Mouse (Mus musculus) limb, embryonic 13.5 days (tissue): Measurements from ENCODE around the gene Gm20671. TPM values are rescaled to one million over a fixed set of nuclear protein-coding genes. Genes with fewer than 3 reads are reported as not detected.
A peak's percentile ranks its signal among the peaks of the same experiment; 100 is the strongest.
"Not testable (repeated sequence)": the region's sequence is repeated elsewhere in the genome, so short reads cannot be mapped to it uniquely, and the experiment has no call there.

Source experiments
- ATAC-seq: fragments of 200-750 bp; cut with Nextera tagmentation; 2 replicates; pipeline ENCODE4 v1.8.0; 2017; ENCODE audit warnings: low read depth, moderate number of reproducible peaks, moderate TSS enrichment; ENCODE audit not compliant: low FRiP score
- H3K27ac ChIP-seq: fragments of 300-500 bp; sonication (generic); 2 replicates; pipeline ENCODE4 v1.5.1; 2015; ENCODE audit warnings: inconsistent platforms, mild to moderate bottlenecking, moderate library complexity
- H3K27me3 ChIP-seq: fragments of 300-500 bp; sonication (generic); 2 replicates; pipeline ENCODE4 v1.6.1; 2015; ENCODE audit warnings: mild to moderate bottlenecking, inconsistent platforms
- H3K36me3 ChIP-seq: fragments of 300-500 bp; sonication (generic); 2 replicates; pipeline ENCODE4 v1.6.1; 2015; ENCODE audit warnings: inconsistent platforms, mild to moderate bottlenecking, moderate library complexity
- H3K4me1 ChIP-seq: fragments of 300-500 bp; sonication (generic); 2 replicates; pipeline ENCODE4 v1.6.1; 2015; ENCODE audit warnings: inconsistent platforms
- H3K4me2 ChIP-seq: fragments of 300-500 bp; sonication (generic); replicated peaks from 2 replicates; pipeline ENCODE4 v1.6.1; 2015; ENCODE audit warnings: inconsistent platforms, mild to moderate bottlenecking, moderate library complexity
- H3K4me3 ChIP-seq: fragments of 300-500 bp; sonication (generic); 2 replicates; pipeline ENCODE4 v1.5.1; 2015; ENCODE audit warnings: moderate library complexity, mild to moderate bottlenecking, inconsistent platforms
- H3K9ac ChIP-seq: fragments of 300-500 bp; sonication (generic); 2 replicates; pipeline ENCODE4 v1.6.1; 2015; ENCODE audit warnings: mild to moderate bottlenecking, inconsistent platforms
- H3K9me3 ChIP-seq: fragments of 300-500 bp; sonication (generic); 2 replicates; pipeline ENCODE4 v1.6.1; 2016; ENCODE audit warnings: inconsistent platforms
- WGBS: fragments of 180-500 bp; shearing (Covaris S2); methylation state at CpG from one replicate; pipeline ENCODE4 v1.1.7; 2015; 5-methylcytosine and 5-hydroxymethylcytosine counted together
- polyA plus RNA-seq: library from polyadenylated mRNA; unstranded; fragments of >200 nt; fragmentation: Nextera tagmentation; extraction: Ambion mirVana; gene quantifications from 2 replicates; pipeline ENCODE4 v1.2.1, GENCODE M21; 2015

The Gm20671 gene
- polyA plus RNA-seq, 1 experiment from 2014 or later: not detected

DNA sequence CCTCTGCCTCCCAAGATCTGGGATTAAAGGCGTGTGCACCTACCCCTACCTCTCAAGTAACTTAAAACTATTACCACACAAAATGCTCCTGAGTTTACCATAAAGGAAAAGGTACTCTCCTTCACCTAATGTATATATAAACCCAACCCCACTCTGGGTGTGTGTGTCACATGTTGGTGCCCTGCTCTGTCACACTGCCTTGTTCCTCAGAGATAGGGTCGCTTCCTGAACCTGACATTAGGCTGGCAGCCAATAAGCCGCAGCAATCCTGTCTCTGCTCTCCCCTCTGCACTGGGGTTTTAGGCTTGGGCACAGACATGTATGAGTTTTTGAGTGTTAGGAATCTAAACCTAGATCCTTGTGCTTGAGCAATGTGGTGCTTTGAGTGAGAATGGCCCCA, 48.7 kb downstream of the Gm20671 start:
- Histone ChIP-seq H3K9ac (no peak overlapping the region), H3K27me3 (no peaks in the 10 kb centered on the region), H3K4me2 (no peak overlapping the region), H3K4me1 (no peaks in the 10 kb centered on the region), H3K4me3 (no peak overlapping the region), H3K27ac (no peak overlapping the region), H3K36me3 (peaks cover 10% of the 10 kb centered on the region), H3K9me3 (no peaks in the 10 kb centered on the region)
- 96% methylated on average over 3 of the region's 3 CpGs for WGBS
- ATAC-seq: no peak

DNA sequence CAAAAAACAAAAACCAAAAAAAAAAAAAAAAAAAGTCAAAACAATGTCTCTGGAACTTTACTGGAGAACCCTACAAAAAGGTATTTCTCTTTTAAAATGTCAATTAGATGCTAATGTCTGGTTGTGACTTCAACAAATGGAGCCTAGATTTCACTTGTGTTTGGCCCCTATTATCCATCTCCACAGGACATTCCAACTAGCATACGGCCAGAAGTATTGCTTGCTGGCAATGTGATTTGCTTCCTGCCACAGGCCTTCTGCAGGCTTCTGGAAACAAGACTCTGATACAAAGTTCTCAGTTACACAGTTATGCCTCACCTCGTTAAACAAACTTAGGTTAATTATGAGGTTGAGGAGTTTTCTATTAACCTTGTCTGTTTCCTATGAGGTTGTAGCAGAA, 54.5 kb downstream of the Gm20671 start:
- H3K9me3 ChIP-seq: no peaks in the 10 kb centered on the region
- peaks cover 27% of the 10 kb centered on the region for H3K36me3 ChIP-seq
- H3K4me1 ChIP-seq: no peaks in the 10 kb centered on the region
- ATAC-seq: no peak
- WGBS: 76% methylated on average over 2 of the region's 2 CpGs
- H3K9ac ChIP-seq: no peak overlapping the region
- H3K27me3 ChIP-seq: no peaks in the 10 kb centered on the region
- H3K27ac ChIP-seq: no peak overlapping the region
- no peak overlapping the region for H3K4me3 ChIP-seq
- no peak overlapping the region for H3K4me2 ChIP-seq

DNA sequence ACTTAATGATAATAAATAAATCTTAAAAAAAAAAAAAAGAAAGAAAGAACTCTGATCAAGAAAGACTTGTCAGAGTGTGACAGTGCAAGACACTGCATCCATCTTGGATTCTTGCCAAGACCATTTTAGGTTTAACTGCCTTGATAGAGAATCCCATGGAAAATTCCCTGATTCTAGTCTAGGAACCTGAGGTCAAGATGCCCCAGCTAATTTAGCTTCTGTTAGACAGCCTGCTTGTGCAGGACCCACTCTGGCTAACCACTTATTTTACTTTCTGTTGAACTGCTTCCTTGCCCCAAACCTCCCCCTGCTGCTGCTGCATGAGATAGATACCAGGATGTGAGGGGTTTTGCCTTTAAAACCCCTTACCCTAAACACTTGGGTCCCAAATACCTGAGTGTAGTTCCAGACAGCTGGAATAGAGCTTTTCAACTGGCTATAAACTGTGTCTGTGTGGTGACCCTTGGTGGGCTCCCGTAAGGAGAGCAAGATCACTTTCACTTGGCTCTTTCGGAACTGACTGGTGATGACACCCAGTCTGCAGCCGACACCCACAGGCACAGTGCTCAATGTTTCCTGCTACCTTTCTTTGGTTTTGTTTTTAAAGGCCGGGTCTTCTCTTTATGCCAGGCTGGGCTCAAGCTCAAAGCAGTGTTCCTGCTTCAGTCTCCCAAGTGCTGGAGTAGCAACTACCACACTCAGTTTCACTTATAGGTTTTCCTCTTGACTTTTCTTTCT, 59.1 kb downstream of the Gm20671 start:
- H3K36me3 ChIP-seq: peaks cover 31% of the 10 kb centered on the region
- no peak overlapping the region for H3K4me3 ChIP-seq
- no peak overlapping the region for H3K4me2 ChIP-seq
- ATAC-seq: no peak
- 93% methylated on average over 4 of the region's 4 CpGs for WGBS
- H3K4me1 ChIP-seq: no peaks in the 10 kb centered on the region
- no peak overlapping the region for H3K27ac ChIP-seq
- H3K9ac ChIP-seq: no peak overlapping the region
- H3K9me3 ChIP-seq: no peaks in the 10 kb centered on the region
- no peaks in the 10 kb centered on the region for H3K27me3 ChIP-seq

GRCm38 (mm10) chr5:32767004-32767403, 59.9 kb downstream of the Gm20671 start:
- no peak overlapping the region for H3K4me3 ChIP-seq
- H3K27me3 ChIP-seq: no peaks in the 10 kb centered on the region
- 92% methylated on average over 3 of the region's 3 CpGs for WGBS
- H3K36me3 ChIP-seq: peaks cover 28% of the 10 kb centered on the region
- ATAC-seq: no peak
- H3K4me2 ChIP-seq: no peak overlapping the region
- H3K9ac ChIP-seq: no peak overlapping the region
- H3K9me3 ChIP-seq: no peaks in the 10 kb centered on the region
- H3K4me1 ChIP-seq: no peaks in the 10 kb centered on the region
- no peak overlapping the region for H3K27ac ChIP-seq

DNA sequence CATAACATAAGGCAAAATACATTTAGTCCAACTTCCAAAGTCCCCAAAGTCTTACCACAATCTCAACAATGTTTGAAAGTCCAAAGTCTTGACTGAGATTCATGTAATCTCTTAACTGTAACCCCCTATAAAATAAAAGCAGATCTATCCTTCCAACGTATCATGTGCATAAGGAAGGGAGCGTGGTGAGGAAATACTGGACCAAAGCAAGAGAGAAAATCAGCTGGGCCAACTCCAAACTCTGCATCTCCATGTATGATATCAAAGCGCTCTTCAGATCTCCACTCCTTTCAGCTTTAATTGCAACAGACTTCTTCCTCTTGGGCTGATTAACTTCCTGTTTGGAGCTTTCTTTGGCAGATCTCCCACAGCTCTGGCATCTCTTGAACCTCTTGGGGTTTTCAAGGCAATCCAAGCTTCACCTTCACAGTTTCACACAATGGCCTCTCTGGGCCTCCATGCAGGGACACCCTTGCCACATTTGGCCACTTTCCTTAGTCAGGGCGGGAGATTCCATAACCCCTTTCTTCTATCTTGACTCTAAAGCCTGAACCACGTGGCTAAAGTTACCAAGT, 65.3 kb downstream of the Gm20671 start:
- Histone ChIP-seq H3K4me2 (no peak overlapping the region), H3K4me3 (no peak overlapping the region), H3K9ac (no peak overlapping the region), H3K4me1 (no peaks in the 10 kb centered on the region), H3K9me3 (no peaks in the 10 kb centered on the region), H3K36me3 (peaks cover 30% of the 10 kb centered on the region), H3K27ac (no peak overlapping the region), H3K27me3 (no peaks in the 10 kb centered on the region)
- no peak for ATAC-seq
- WGBS: 87% methylated on average over 5 of the region's 5 CpGs

GRCm38 (mm10) chr5:32760787-32761186, 66.1 kb downstream of the Gm20671 start:
- H3K36me3 ChIP-seq: peaks cover 30% of the 10 kb centered on the region
- 70% methylated on average over 3 of the region's 3 CpGs for WGBS
- H3K27ac ChIP-seq: no peak overlapping the region
- no peaks in the 10 kb centered on the region for H3K4me1 ChIP-seq
- H3K9me3 ChIP-seq: no peaks in the 10 kb centered on the region
- H3K27me3 ChIP-seq: no peaks in the 10 kb centered on the region
- H3K4me3 ChIP-seq: no peak overlapping the region
- H3K9ac ChIP-seq: no peak overlapping the region
- no peak for ATAC-seq
- H3K4me2 ChIP-seq: no peak overlapping the region

GRCm38 (mm10) chr5:32760352-32760751, 66.6 kb downstream of the Gm20671 start:
- not testable (repeated sequence) for H3K4me1 ChIP-seq, H3K9ac ChIP-seq, H3K27ac ChIP-seq, H3K4me2 ChIP-seq, H3K4me3 ChIP-seq, H3K9me3 ChIP-seq, ATAC-seq, H3K27me3 ChIP-seq
- peaks cover 30% of the 10 kb centered on the region for H3K36me3 ChIP-seq
- WGBS: 92% methylated on average over 18 of the region's 18 CpGs

- H3K27me3 ChIP-seq: no peaks in the 10 kb centered on the region
- no peak for ATAC-seq
- no peak overlapping the region for H3K4me3 ChIP-seq
- H3K27ac ChIP-seq: no peak overlapping the region
- no peak overlapping the region for H3K9ac ChIP-seq
- peaks cover 28% of the 10 kb centered on the region for H3K36me3 ChIP-seq
- WGBS: 90% methylated on average over 2 of the region's 2 CpGs
- no peaks in the 10 kb centered on the region for H3K4me1 ChIP-seq
- no peaks in the 10 kb centered on the region for H3K9me3 ChIP-seq
- H3K4me2 ChIP-seq: no peak overlapping the region
Measured at GRCm38 (mm10) chr5:32759662-32760061, 67.2 kb downstream of the Gm20671 start.

GRCm38 (mm10) chr5:32756141-32756540, 70.8 kb downstream of the Gm20671 start:
- no peaks in the 10 kb centered on the region for H3K9me3 ChIP-seq
- no peak overlapping the region for H3K27ac ChIP-seq
- H3K36me3 ChIP-seq: peaks cover 7% of the 10 kb centered on the region
- no peak overlapping the region for H3K4me3 ChIP-seq
- no peak overlapping the region for H3K9ac ChIP-seq
- H3K27me3 ChIP-seq: no peaks in the 10 kb centered on the region
- 96% methylated on average over 8 of the region's 8 CpGs for WGBS
- no peak for ATAC-seq
- no peaks in the 10 kb centered on the region for H3K4me1 ChIP-seq
- H3K4me2 ChIP-seq: no peak overlapping the region

GRCm38 (mm10) chr5:32751736-32752135, 75.2 kb downstream of the Gm20671 start:
- H3K4me2 ChIP-seq: no peak overlapping the region
- H3K27ac ChIP-seq: no peak overlapping the region
- no peak overlapping the region for H3K9ac ChIP-seq
- H3K4me3 ChIP-seq: no peak overlapping the region
- no peak for ATAC-seq
- 55% methylated on average over 2 of the region's 2 CpGs for WGBS
- H3K36me3 ChIP-seq: no peaks in the 10 kb centered on the region
- H3K27me3 ChIP-seq: no peaks in the 10 kb centered on the region
- H3K9me3 ChIP-seq: no peaks in the 10 kb centered on the region
- H3K4me1 ChIP-seq: peaks cover 2% of the 10 kb centered on the region; the same call in 1 of the 2 replicates

- ATAC-seq: no peak
- 88% methylated on average over 6 of the region's 6 CpGs for WGBS
- no peak overlapping the region for H3K27ac ChIP-seq
Measured at GRCm38 (mm10) chr5:32748936-32749335, 78.0 kb downstream of the Gm20671 start.

GRCm38 (mm10) chr5:32747650-32748375, 79.1 kb downstream of the Gm20671 start:
- Histone ChIP-seq H3K4me2 (no peak overlapping the region), H3K9ac (no peak overlapping the region), H3K9me3 (no peaks in the 10 kb centered on the region), H3K4me1 (peaks cover 13% of the 10 kb centered on the region), H3K27ac (no peak overlapping the region), H3K27me3 (no peaks in the 10 kb centered on the region), H3K36me3 (no peaks in the 10 kb centered on the region), H3K4me3 (no peak overlapping the region)
- WGBS: 64% methylated on average over 6 of the region's 6 CpGs
- ATAC-seq: no peak

More at GRCm38 (mm10) chr5:32748936-32749335, 78.0 kb downstream of the Gm20671 start:
- H3K9me3 ChIP-seq: no peaks in the 10 kb centered on the region
- H3K9ac ChIP-seq: peak overlapping the region; percentile 35; the same call in 1 of the 2 replicates
- H3K4me2 ChIP-seq: no peak overlapping the region
- peaks cover 13% of the 10 kb centered on the region for H3K4me1 ChIP-seq
- no peaks in the 10 kb centered on the region for H3K27me3 ChIP-seq
- no peaks in the 10 kb centered on the region for H3K36me3 ChIP-seq
- H3K4me3 ChIP-seq: no peak overlapping the region
